Mouse (Mus musculus) forebrain, embryonic 15.5 days (tissue): Measurements from ENCODE around the gene Swsap1. TPM values are rescaled to one million over a fixed set of nuclear protein-coding genes. Genes with fewer than 3 reads are reported as not detected.

Experiments used
- ATAC-seq: fragments of 200-750 bp; cut with Nextera tagmentation; replicated peaks from 2 replicates; pipeline ENCODE4 v1.8.0; 2017; ENCODE audit warnings: mild to moderate bottlenecking, moderate TSS enrichment, moderate library complexity
- H3K27ac ChIP-seq: fragments of 300-500 bp; sonication (generic); replicated peaks from 2 replicates; pipeline ENCODE4 v1.5.1; 2015; ENCODE audit warnings: mild to moderate bottlenecking, inconsistent platforms
- H3K27me3 ChIP-seq: fragments of 300-500 bp; sonication (generic); 2 replicates; pipeline ENCODE4 v1.6.1; 2015; ENCODE audit warnings: inconsistent platforms
- H3K36me3 ChIP-seq: fragments of 300-500 bp; sonication (generic); 2 replicates; pipeline ENCODE4 v1.6.1; 2015; ENCODE audit warnings: mild to moderate bottlenecking, inconsistent platforms
- H3K4me1 ChIP-seq: fragments of 300-500 bp; sonication (generic); 2 replicates; pipeline ENCODE4 v1.6.1; 2015; ENCODE audit warnings: inconsistent platforms
- H3K4me2 ChIP-seq: fragments of 300-500 bp; sonication (generic); replicated peaks from 2 replicates; pipeline ENCODE4 v1.6.1; 2015; ENCODE audit warnings: mild to moderate bottlenecking, inconsistent platforms
- H3K4me3 ChIP-seq: fragments of 300-500 bp; sonication (generic); 2 replicates; pipeline ENCODE4 v1.5.1; 2015; ENCODE audit warnings: mild to moderate bottlenecking, inconsistent platforms
- H3K9ac ChIP-seq: fragments of 300-500 bp; sonication (generic); replicated peaks from 2 replicates; pipeline ENCODE4 v1.6.1; 2015; ENCODE audit warnings: mild to moderate bottlenecking, inconsistent platforms
- H3K9me3 ChIP-seq: fragments of 300-500 bp; sonication (generic); 2 replicates; pipeline ENCODE4 v1.6.1; 2016; ENCODE audit warnings: inconsistent platforms
- WGBS: fragments of 180-500 bp; shearing (Covaris S2); methylation state at CpG from one replicate; pipeline ENCODE4 v1.1.7; 2015; ENCODE audit warnings: mixed read lengths; 5-methylcytosine and 5-hydroxymethylcytosine counted together
- polyA plus RNA-seq: library from polyadenylated mRNA; unstranded; fragments of >200 nt; fragmentation: Nextera tagmentation; extraction: Ambion mirVana; gene quantifications from 2 replicates; pipeline ENCODE4 v1.2.1, GENCODE M21; 2015

Gene Swsap1
- polyA plus RNA-seq, 1 experiment from 2014 or later, result 12.1 TPM

DNA sequence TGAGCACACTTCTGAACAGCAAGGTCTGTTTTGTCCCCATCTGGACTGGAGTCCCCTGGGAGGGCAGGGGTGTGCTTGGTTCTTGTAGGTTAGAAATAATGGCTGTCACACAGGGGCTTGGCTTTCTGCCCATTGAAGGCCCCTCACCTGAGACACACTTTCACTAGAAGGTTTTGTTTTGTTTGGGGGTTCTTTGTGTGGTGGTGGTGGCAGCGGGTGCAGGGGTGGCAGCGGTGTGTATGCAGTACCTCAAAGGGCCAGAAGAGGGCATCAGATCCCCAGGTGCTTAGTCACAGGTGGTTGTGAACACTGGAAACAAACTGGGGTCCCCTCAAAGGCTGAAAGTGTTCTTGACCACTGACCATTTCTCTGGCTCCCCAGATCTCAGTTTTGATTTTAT lies 22.4 kb downstream of the Swsap1 start:
- Histone ChIP-seq H3K27ac (no peak overlapping the region), H3K27me3 (no peaks in the 10 kb centered on the region), H3K9me3 (no peaks in the 10 kb centered on the region), H3K4me3 (no peak overlapping the region), H3K9ac (no peak overlapping the region), H3K4me1 (peaks cover 10% of the 10 kb centered on the region), H3K4me2 (no peak overlapping the region), H3K36me3 (no peaks in the 10 kb centered on the region)
- ATAC-seq, result no peak
- 22% methylated on average over 2 of the region's 2 CpGs for WGBS

DNA sequence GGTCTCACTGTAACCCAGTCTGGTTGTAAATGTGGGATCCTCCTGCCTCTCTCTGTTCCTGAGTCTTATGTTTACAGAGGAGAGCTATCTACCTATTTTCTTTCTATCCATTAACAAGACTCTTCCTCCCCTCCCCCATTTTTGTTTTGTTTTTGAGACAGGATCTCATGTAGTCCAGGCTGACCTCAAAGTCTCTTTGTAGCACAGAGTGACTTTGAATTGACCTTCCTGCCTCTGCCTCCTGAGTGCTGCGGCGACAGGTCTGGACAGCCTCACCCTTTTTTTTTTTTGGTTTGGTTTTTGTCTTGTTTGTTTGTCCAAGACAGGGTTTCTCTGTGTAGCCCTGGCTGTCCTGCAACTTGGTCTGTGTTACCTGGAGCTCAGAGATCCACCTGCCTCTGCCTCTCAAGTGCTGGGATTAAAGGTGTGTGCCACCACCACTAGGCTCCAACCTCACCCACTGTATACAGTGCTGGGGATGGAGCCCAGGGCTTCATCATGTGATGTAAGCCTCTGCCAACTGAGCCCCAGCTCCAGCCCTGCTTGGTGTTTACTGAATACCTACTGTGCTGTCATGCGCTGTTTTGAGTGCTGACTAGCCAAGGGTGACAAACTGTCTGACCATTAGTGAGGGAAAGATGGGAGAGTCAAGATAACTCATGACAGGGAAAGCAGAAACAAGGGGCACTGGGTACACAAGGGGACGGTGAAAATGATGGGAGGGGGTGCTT lies 23.0 kb downstream of the Swsap1 start:
- H3K36me3 ChIP-seq, result no peaks in the 10 kb centered on the region
- 92% methylated on average over 4 of the region's 4 CpGs for WGBS
- no peak overlapping the region for H3K4me2 ChIP-seq
- no peak overlapping the region for H3K27ac ChIP-seq
- no peak overlapping the region for H3K4me3 ChIP-seq
- H3K27me3 ChIP-seq, result 0 out of 2 replicates have a peak, but pooled peaks cover 3% of the 10 kb centered on the region
- H3K9me3 ChIP-seq, result no peaks in the 10 kb centered on the region
- no peak for ATAC-seq
- peaks cover 10% of the 10 kb centered on the region for H3K4me1 ChIP-seq
- no peak overlapping the region for H3K9ac ChIP-seq

DNA sequence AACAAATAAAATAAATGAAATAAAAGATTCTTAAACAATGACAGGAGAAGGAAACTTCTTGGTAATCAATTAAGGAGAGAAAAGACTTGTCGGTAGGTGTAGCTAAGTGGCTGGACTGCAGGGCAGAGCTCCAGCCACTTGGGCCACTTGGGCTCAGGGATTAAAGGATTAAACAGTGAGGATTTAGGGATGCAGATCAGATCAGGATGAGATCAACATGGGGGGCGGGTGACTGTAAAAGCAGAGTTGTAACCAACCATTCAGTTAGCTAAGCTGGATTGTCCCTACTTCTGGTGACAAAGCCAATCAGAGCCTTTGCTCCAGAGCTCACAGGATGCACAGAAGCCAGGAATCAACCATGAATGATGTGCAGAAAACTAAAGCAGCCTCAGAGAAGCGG lies 28.4 kb downstream of the Swsap1 start:
- H3K36me3 ChIP-seq, result no peaks in the 10 kb centered on the region
- WGBS, result 3% methylated on average over 3 of the region's 3 CpGs

DNA sequence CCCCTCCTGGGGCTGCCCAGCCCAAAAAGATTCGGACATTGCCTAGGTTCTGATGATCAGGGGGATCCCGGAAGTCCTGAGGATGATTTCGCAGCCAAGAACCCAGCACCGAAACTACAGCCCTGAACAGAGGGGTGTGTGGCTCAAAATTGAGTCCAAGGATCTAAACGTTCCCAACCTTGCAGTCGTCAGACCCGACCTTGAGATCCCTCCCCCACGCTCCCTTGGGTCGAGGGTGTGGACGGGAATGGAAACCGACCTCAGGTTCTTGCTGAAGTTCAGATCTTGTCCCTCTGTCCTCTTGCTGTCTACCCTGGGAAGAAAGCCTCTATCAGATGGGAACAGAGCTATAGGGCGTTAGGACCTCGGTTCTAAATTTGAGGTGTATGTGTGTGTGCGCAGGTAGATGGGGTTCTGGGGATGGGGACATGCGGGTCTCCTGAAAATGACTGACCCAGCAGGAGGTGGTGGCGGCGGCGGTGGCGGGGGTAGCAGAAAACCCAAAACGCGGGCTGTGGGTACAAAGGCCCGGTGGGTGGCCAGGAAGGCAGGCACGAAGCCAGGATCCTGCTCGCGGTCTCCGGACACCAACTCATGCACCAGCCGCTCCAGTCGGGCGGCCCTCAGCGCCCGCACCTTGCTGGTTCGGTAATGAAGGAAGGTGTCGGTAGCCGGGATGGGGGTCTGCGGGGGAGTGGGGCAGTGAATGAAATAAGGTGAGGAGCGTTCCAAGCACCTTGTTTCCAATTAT lies 32.2 kb downstream of the Swsap1 start:
- Histone ChIP-seq H3K27ac (no peak overlapping the region), H3K4me1 (peaks cover 22% of the 10 kb centered on the region), H3K9me3 (no peaks in the 10 kb centered on the region), H3K9ac (no peak overlapping the region), H3K27me3 (peaks cover 57% of the 10 kb centered on the region), H3K4me2 (peak overlapping the region; percentile 50; the same call in 1 of the 2 replicates), H3K36me3 (no peaks in the 10 kb centered on the region), H3K4me3 (peak overlapping the region; percentile 30; the same call in 1 of the 2 replicates)
- ATAC-seq, result no peak
- WGBS, result 10% methylated on average over 33 of the region's 36 CpGs

More for the DNA sequence above, 28.4 kb downstream of the Swsap1 start:
- Histone ChIP-seq H3K4me1 (peaks cover 11% of the 10 kb centered on the region), H3K27ac (no peak overlapping the region), H3K4me2 (no peak overlapping the region), H3K9ac (no peak overlapping the region), H3K27me3 (peaks cover 30% of the 10 kb centered on the region), H3K9me3 (no peaks in the 10 kb centered on the region), H3K4me3 (no peak overlapping the region)
- ATAC-seq, result no peak

DNA sequence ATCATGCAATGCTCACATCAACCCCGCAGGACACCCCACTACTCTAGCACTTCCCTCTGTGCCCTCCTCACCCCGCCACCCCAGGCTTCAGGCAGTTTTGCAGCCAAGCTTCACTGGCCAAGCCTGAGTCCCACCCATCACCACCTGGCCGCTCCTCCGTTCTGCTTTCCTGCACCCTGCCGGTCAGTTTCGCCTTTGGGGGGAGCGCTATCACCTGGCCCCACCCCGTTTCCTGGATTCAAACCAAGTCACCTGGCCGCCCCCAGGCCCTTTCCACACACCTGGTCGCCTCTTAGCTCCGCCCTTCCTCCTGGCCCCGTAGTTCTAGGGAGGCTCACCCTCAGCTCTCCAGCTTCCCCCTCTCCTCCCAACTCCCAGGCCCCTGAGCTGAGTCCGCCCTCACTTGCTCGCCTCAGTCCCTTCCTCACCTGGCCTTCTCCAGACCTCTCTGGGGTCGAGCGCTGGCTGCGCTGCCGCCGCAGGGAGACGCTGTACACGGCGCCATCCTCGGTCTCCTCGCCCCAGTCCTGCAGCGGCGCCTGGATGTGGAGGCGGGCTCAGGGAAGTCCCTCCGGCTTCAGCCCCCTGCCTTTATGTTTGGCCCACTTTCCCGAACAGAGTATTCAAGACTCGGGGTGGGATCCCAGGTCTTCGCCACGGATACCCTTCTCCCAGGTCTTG lies 33.0 kb downstream of the Swsap1 start:
- H3K27ac ChIP-seq, result no peak overlapping the region
- H3K9ac ChIP-seq, result peak overlapping the region; percentile 22; the same call in 1 of the 2 replicates
- H3K36me3 ChIP-seq, result no peaks in the 10 kb centered on the region
- peaks cover 22% of the 10 kb centered on the region for H3K4me1 ChIP-seq
- H3K4me3 ChIP-seq, result peak overlapping the region; percentile 30
- WGBS, result under 1% methylated on average over 32 of the region's 32 CpGs
- peak overlapping the region; percentile 50 for H3K4me2 ChIP-seq
- H3K9me3 ChIP-seq, result no peaks in the 10 kb centered on the region
- H3K27me3 ChIP-seq, result peaks cover 54% of the 10 kb centered on the region
- 0 out of 2 replicates have a peak, but pooled peaks have one; percentile 24 for ATAC-seq

DNA sequence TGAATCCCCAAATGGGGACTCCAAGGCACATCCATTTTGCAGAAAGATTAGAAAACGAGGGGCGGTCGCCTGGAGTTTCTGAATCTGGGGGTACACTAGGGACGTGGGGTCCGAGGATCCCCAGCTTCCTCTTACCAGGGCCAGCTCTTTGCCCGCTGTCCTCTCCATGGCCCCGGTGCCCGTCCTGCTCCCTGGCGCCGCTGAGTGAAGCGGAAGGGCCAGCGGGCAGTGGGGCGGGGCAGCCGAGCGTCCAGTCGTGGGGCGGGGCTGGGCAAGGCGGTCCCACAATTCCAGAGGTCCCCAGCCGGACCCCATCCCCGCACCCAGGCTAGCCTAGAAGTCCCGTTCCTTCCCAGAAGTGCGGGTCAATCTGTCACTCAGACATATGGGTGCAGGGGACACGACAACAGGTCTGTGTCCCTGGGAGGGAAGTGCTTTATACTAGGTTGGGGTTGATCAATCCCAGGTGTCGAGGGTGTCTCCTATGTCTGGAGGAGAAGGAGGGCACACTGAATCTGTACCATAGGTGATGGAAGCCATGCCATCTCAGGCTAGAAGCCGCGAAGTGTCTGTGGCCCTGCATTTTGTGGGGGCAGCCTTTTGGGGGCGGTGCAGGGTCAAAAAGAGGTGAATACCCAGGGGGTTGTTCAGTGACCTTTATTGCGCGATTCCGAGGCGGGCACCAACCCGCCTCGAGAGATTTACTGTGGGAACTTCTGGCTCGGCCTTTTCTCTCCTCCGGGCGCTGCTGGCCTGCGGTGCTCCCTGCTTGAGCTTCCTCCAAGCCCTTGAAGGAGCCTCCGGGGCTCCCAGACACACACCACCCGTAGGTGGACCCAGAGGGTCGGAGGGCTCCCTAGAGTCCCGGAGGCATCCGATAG lies 33.9 kb downstream of the Swsap1 start, which contains the start of gene Rgl3:
TSS of gene Rgl3 (minus strand) at position 217 of the 881 bp plus-strand sequence.
- Histone ChIP-seq H3K27ac (no peak within 1 kb of the TSS), H3K4me3 (peak within 1 kb of the TSS; percentile 30), H3K4me2 (peak within 1 kb of the TSS; percentile 50), H3K9ac (peak within 1 kb of the TSS; percentile 22; the same call in 1 of the 2 replicates), H3K9me3 (no peaks in the 10 kb centered on the region), H3K27me3 (peaks cover 54% of the 10 kb centered on the region), H3K4me1 (peaks cover 22% of the 10 kb centered on the region), H3K36me3 (no peaks in the 10 kb centered on the region)
- 1% methylated on average over 42 of the region's 42 CpGs for WGBS
- peak; percentile 42; the same call in 1 of the 2 replicates for ATAC-seq

DNA sequence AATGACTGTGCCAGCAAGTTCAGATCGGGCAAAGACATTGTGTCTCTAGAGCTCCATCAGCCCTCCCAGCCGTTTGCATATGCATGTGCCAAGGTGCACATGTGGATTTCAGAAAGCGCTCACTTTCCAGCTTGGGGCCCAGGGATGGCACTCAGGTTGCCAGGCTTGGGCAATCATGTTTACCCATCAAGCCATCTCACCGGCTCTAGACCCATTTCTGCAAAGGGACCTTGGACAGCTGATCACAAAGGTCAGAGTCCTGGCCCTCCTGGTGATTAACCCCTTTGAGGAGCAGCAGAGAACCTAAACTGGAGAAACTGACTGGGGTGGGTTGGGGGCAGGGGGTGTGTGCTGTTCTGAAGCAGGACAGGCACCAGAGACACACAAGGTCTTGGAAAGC lies 36.7 kb downstream of the Swsap1 start:
- no peak overlapping the region for H3K4me3 ChIP-seq
- ATAC-seq, result no peak
- H3K4me2 ChIP-seq, result no peak overlapping the region
- WGBS, result 74% methylated on average over 4 of the region's 4 CpGs
- H3K4me1 ChIP-seq, result peaks cover 22% of the 10 kb centered on the region
- H3K9me3 ChIP-seq, result no peaks in the 10 kb centered on the region
- H3K27me3 ChIP-seq, result peaks cover 44% of the 10 kb centered on the region
- no peaks in the 10 kb centered on the region for H3K36me3 ChIP-seq
- no peak overlapping the region for H3K9ac ChIP-seq
- H3K27ac ChIP-seq, result no peak overlapping the region

DNA sequence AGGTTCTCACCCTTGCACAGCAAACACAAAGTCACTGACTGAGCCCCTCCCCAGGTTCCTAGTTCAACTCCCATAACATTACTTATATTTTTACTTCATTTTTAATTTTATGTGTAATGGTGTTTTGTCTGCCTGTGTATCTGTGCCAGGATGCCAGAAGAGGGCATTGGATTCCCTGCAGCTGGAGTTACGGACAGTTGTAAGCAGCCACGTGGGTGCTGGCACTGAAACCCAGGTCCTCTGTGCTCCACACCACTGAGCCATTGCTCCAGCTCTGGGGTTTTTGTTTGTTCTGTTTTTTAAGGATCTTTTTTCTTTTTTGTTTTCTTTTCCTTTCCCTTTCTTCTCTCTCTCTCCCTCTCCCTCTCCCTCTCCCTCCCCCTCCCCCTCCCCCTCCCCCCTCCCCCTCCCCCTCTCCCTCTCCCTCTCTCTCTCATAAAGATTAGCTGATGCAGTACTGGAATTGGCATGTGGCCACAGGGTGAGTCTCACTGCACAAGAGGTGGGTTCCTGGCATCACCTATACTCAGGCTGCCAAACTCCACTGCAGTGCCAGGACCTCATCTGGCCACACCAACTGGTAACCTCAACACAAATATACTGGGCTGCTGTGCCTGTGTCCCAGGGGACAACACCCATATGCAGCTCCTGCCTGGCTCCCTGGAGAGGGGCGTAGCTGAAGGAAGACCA lies 40.8 kb downstream of the Swsap1 start:
- no peak for ATAC-seq
- Histone ChIP-seq H3K4me1 (no peaks in the 10 kb centered on the region), H3K4me3 (no peak overlapping the region), H3K36me3 (no peaks in the 10 kb centered on the region), H3K4me2 (no peak overlapping the region), H3K27ac (no peak overlapping the region), H3K27me3 (peaks cover 3% of the 10 kb centered on the region; the same call in 1 of the 2 replicates), H3K9ac (no peak overlapping the region), H3K9me3 (no peaks in the 10 kb centered on the region)
- 88% methylated on average over 3 of the region's 3 CpGs for WGBS

DNA sequence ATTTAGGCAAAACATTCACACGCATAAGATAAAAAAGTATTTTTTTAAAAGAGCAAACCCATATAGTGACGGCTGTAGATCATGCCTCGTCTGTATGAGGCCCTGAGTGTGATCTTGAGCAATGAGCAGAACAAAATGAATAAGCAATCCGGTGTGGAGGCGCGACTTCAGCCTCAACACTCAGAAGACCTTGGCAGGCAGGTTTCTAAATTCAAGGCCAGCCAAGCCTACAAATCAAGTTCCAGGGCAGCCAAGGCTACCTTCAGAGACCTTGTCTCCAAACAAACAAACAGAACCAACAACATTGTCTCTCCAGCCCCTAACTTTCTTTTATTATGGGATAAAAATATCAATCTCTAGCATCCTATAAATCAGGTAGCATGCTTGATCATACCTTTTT lies 44.7 kb downstream of the Swsap1 start:
- H3K9ac ChIP-seq, result no peak overlapping the region
- 0 out of 2 replicates have a peak, but pooled peaks cover 6% of the 10 kb centered on the region for H3K36me3 ChIP-seq
- no peak overlapping the region for H3K4me2 ChIP-seq
- 93% methylated on average over 6 of the region's 6 CpGs for WGBS
- no peak overlapping the region for H3K27ac ChIP-seq
- peaks cover 27% of the 10 kb centered on the region for H3K4me1 ChIP-seq
- no peaks in the 10 kb centered on the region for H3K27me3 ChIP-seq
- ATAC-seq, result no peak
- no peak overlapping the region for H3K4me3 ChIP-seq
- no peaks in the 10 kb centered on the region for H3K9me3 ChIP-seq

DNA sequence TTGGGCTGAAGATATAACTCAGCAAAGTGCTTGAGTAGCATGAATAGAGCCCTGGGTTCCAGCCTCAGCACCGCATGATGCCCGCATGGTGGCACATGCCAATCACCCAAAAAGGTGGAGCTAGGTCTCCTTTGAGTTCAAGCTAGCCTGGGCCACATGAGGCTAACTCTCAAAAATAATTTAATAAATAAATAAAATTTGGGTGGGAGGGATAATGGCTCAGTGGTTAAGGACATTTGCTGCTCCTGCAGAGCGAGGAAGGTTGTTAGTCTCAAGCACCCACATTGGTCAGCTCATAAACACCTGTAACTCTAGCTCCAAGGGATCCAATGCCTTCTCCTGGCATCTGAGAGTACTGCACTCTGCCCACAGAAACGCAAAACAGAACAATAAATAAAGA lies 46.1 kb downstream of the Swsap1 start:
- H3K27me3 ChIP-seq, result no peaks in the 10 kb centered on the region
- no peak for ATAC-seq
- H3K27ac ChIP-seq, result no peak overlapping the region
- H3K9me3 ChIP-seq, result no peaks in the 10 kb centered on the region
- H3K36me3 ChIP-seq, result peaks cover 12% of the 10 kb centered on the region; the same call in 1 of the 2 replicates
- H3K4me2 ChIP-seq, result no peak overlapping the region
- peaks cover 34% of the 10 kb centered on the region for H3K4me1 ChIP-seq
- no peak overlapping the region for H3K4me3 ChIP-seq
- 84% methylated on average over 4 of the region's 4 CpGs for WGBS
- H3K9ac ChIP-seq, result no peak overlapping the region
